Mouse (Mus musculus): ENCODE data around the gene Hsp90aa1. TPM values are rescaled to one million over a fixed set of nuclear protein-coding genes. Genes with fewer than 3 reads are reported as not detected.
"Not testable (repeated sequence)": the region's sequence is repeated elsewhere in the genome, so short reads cannot be mapped to it uniquely, and the experiment has no call there.

Gene Hsp90aa1
- total and polyA plus RNA-seq, 2 experiments: 36.4 to 114 TPM

GRCm38 (mm10) chr12:110696173-110696974, 6.2 kb downstream of the Hsp90aa1 start:
- DNase-seq (ENCODE audit: extremely low read depth, low read depth, low spot score): peak; percentile 66
- no peaks in the 10 kb centered on the region for H3K27me3 ChIP-seq (ENCODE audit: control insufficient read depth, insufficient read depth, low read length)
- H3K36me3 ChIP-seq (ENCODE audit: control insufficient read depth, insufficient read depth, low read length): peaks cover 24% of the 10 kb centered on the region
- H3K4me1 ChIP-seq (ENCODE audit: control insufficient read depth, insufficient read depth, low read length): peaks cover 11% of the 10 kb centered on the region; the same call in 1 of the 2 replicates
- H3K27ac ChIP-seq (replicated peaks; ENCODE audit: insufficient read depth, low read depth, low read length): peak overlapping the region; percentile 82
- WGBS: under 1% methylated on average over 89 of the region's 89 CpGs
- H3K9ac ChIP-seq (ENCODE audit: low read depth, low read length): peak overlapping the region; percentile 98
- H3K79me2 ChIP-seq (ENCODE audit: control insufficient read depth, insufficient read depth, low read length): 0 out of 2 replicates have a peak, but pooled peaks cover 5% of the 10 kb centered on the region
- H3K4me3 ChIP-seq (ENCODE audit: insufficient read depth, low read depth, low read length): peak overlapping the region; percentile 89
- TF ChIP-seq POLR2A (IDR thresholded peaks at IDR 0.05; ENCODE audit: extremely low read depth, insufficient read depth, low read length): peak; percentile 99
- no peak for TF ChIP-seq CTCF (IDR thresholded peaks at IDR 0.05; ENCODE audit: low read depth, low read length)

- H3K4me1 ChIP-seq (ENCODE audit: control insufficient read depth, insufficient read depth, low read length): peaks cover 11% of the 10 kb centered on the region; the same call in 1 of the 2 replicates
- 1% methylated on average over 54 of the region's 55 CpGs for WGBS
- peaks cover 26% of the 10 kb centered on the region for H3K36me3 ChIP-seq (ENCODE audit: control insufficient read depth, insufficient read depth, low read length)
Measured at GRCm38 (mm10) chr12:110695676-110696171, 6.8 kb downstream of the Hsp90aa1 start.

DNA sequence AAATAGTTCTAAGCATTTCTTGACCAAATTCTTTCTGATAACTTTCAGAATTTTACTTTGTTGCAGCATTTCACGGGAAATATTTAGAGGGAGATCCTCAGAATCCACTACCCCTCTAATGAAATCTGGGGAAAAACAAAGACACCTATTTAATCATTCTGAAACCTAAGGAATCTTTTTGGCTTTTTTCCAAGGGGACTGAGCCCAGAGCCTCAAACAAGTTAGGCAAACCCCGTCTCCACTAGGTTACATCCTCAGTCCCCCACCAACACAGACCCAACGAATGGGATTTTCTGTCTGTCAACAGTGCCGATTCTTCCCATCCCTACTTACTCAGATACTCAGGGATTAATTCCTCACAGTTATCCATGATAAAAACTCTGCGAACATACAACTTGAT, 9.2 kb downstream of the Hsp90aa1 start:
- DNase-seq (ENCODE audit: extremely low read depth, low read depth, low spot score); H3K9ac ChIP-seq (ENCODE audit: low read depth, low read length); H3K4me3 ChIP-seq (ENCODE audit: insufficient read depth, low read depth, low read length); H3K27me3 ChIP-seq (ENCODE audit: control insufficient read depth, insufficient read depth, low read length); H3K79me2 ChIP-seq (ENCODE audit: control insufficient read depth, insufficient read depth, low read length); H3K27ac ChIP-seq (replicated peaks; ENCODE audit: insufficient read depth, low read depth, low read length): not testable (repeated sequence)
- Histone ChIP-seq H3K4me1 (ENCODE audit: control insufficient read depth, insufficient read depth, low read length) (peaks cover 11% of the 10 kb centered on the region; the same call in 1 of the 2 replicates), H3K36me3 (ENCODE audit: control insufficient read depth, insufficient read depth, low read length) (peaks cover 37% of the 10 kb centered on the region)
- 81% methylated on average over 5 of the region's 5 CpGs for WGBS

More at GRCm38 (mm10) chr12:110695676-110696171, 6.8 kb downstream of the Hsp90aa1 start:
- no peak for DNase-seq (ENCODE audit: extremely low read depth, low read depth, low spot score)
- TF ChIP-seq POLR2A (IDR thresholded peaks at IDR 0.05; ENCODE audit: extremely low read depth, insufficient read depth, low read length) (no peak), CTCF (IDR thresholded peaks at IDR 0.05; ENCODE audit: low read depth, low read length) (no peak)
- H3K4me3 ChIP-seq (ENCODE audit: insufficient read depth, low read depth, low read length): peak overlapping the region; percentile 76
- no peaks in the 10 kb centered on the region for H3K27me3 ChIP-seq (ENCODE audit: control insufficient read depth, insufficient read depth, low read length)
- peak overlapping the region; percentile 82 for H3K27ac ChIP-seq (replicated peaks; ENCODE audit: insufficient read depth, low read depth, low read length)
- 0 out of 2 replicates have a peak, but pooled peaks cover 5% of the 10 kb centered on the region for H3K79me2 ChIP-seq (ENCODE audit: control insufficient read depth, insufficient read depth, low read length)
- peak overlapping the region; percentile 98 for H3K9ac ChIP-seq (ENCODE audit: low read depth, low read length)

DNA sequence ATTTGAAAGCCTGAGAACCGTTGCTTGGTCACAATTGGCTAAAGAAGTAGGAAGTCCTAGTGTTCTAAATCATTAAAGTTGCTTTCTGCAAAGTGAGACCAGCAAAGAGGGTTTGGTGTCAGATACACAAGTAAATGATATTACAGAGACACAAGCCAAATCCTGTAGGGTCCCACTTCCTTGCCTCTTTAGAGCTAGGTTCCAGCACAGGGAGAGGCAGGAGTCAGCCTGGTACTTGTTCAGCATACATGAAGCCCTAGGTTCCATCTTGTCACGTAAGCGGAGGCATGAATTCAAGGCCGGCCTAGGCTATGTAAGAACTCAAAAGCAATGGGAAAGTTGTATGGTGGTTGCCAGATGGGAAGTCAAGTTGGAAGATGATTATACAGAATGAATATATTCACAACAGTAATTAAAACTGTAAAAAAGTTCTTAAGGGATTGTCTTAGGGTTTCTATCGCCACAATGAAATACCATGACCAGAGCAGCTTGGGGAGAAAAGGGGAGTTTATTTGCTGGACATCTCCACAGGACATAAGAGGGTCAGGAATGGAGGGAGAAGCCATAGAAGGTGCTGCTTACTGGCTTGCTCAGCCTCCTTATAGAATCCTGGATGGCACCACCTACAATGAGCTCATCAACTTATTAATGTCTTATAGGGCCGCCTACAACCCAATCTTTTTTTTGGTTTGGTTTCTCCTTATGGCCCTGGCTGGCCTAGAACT, 12.4 kb downstream of the Hsp90aa1 start:
- Histone ChIP-seq H3K9ac (ENCODE audit: low read depth, low read length) (no peak overlapping the region), H3K27me3 (ENCODE audit: control insufficient read depth, insufficient read depth, low read length) (no peaks in the 10 kb centered on the region), H3K79me2 (ENCODE audit: control insufficient read depth, insufficient read depth, low read length) (no peaks in the 10 kb centered on the region), H3K27ac (replicated peaks; ENCODE audit: insufficient read depth, low read depth, low read length) (no peak overlapping the region), H3K4me1 (ENCODE audit: control insufficient read depth, insufficient read depth, low read length) (peaks cover 7% of the 10 kb centered on the region; the same call in 1 of the 2 replicates), H3K36me3 (ENCODE audit: control insufficient read depth, insufficient read depth, low read length) (peaks cover 37% of the 10 kb centered on the region), H3K4me3 (ENCODE audit: insufficient read depth, low read depth, low read length) (no peak overlapping the region)
- no peak for DNase-seq (ENCODE audit: extremely low read depth, low read depth, low spot score)
- TF ChIP-seq CTCF (IDR thresholded peaks at IDR 0.05; ENCODE audit: low read depth, low read length): no peak
- TF ChIP-seq POLR2A (IDR thresholded peaks at IDR 0.05; ENCODE audit: extremely low read depth, insufficient read depth, low read length): no peak
- WGBS: 94% methylated on average over 6 of the region's 6 CpGs

GRCm38 (mm10) chr12:110688921-110689320, 13.6 kb downstream of the Hsp90aa1 start:
- H3K4me1 ChIP-seq (ENCODE audit: control insufficient read depth, insufficient read depth, low read length); H3K79me2 ChIP-seq (ENCODE audit: control insufficient read depth, insufficient read depth, low read length); H3K27me3 ChIP-seq (ENCODE audit: control insufficient read depth, insufficient read depth, low read length); DNase-seq (ENCODE audit: extremely low read depth, low read depth, low spot score); H3K9ac ChIP-seq (ENCODE audit: low read depth, low read length); H3K27ac ChIP-seq (replicated peaks; ENCODE audit: insufficient read depth, low read depth, low read length); H3K4me3 ChIP-seq (ENCODE audit: insufficient read depth, low read depth, low read length): not testable (repeated sequence)
- H3K36me3 ChIP-seq (ENCODE audit: control insufficient read depth, insufficient read depth, low read length): peaks cover 31% of the 10 kb centered on the region
- 91% methylated on average over 3 of the region's 3 CpGs for WGBS

All from liver, adult 2 months (tissue).